Mouse (Mus musculus): ENCODE measurements around the gene Bcor.

GRCm38 (mm10) chrX:12140086-12140740, 19.9 kb downstream of the Bcor start:
- 0 out of 2 replicates have a peak, but pooled peaks have one; percentile 10 for TF ChIP-seq CTCF (IDR thresholded peaks at IDR 0.05; ENCODE audit: low read depth)
- TF ChIP-seq EP300 (IDR thresholded peaks at IDR 0.05; ENCODE audit: low read depth) = no peak

Measured in liver, postnatal 0 days (tissue).